Mouse (Mus musculus) E14TG2a.4 (cell line): ENCODE measurements around the gene Nrm.

Experiments used
- H3K27me3 ChIP-seq: 2 replicates; pipeline ENCODE4 v1.6.1; 2014; ENCODE audit warnings: low read length, control low read depth; ENCODE audit not compliant: insufficient read depth
- H3K36me3 ChIP-seq: 2 replicates; pipeline ENCODE4 v1.6.1; 2014; ENCODE audit warnings: low read length, control low read depth; ENCODE audit not compliant: insufficient read depth
- H3K4me1 ChIP-seq: replicated peaks from 2 replicates; pipeline ENCODE4 v1.6.1; 2014; ENCODE audit warnings: low read depth, low read length, control low read depth
- H3K4me3 ChIP-seq: replicated peaks from 2 replicates; pipeline ENCODE4 v1.5.1; 2014; ENCODE audit warnings: mild to moderate bottlenecking, low read length
- H3K9me3 ChIP-seq: 2 replicates; pipeline ENCODE4 v1.6.1; 2014; ENCODE audit warnings: low read length, control low read depth
- CTCF ChIP-seq: conservative IDR thresholded peaks from 2 replicates; pipeline ENCODE4 v1.5.1; 2014; ENCODE audit warnings: low read length
- NANOG ChIP-seq: IDR thresholded peaks from 2 replicates; pipeline ENCODE4 v1.6.1; 2014; ENCODE audit warnings: borderline replicate concordance, low read length, mixed read lengths
- POU5F1 ChIP-seq: IDR thresholded peaks from 2 replicates; pipeline ENCODE4 v1.6.1; 2014; ENCODE audit warnings: low read length, borderline replicate concordance

The Nrm gene

DNA sequence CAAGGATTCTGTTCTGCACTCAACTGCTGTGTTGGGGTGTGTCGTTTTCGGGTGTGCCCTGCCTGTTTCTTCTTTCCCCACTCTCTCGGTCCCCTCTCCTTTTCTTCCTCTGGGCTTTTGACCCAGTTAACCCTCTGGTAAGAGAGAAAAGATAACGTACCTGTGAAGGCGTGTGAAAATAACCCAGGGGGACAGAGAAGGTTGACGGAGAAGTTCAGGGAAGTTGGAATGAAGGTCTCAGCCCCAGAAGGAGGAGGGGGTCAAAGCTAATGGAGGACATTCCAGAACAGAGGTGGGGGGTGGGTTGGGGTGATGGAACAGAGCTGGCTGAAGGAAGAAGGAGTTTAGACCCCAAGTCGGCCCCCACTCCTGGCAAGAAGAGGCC is 7.8 kb downstream of the Nrm start:
- H3K4me3 ChIP-seq = peak overlapping the region; percentile 88
- TF ChIP-seq POU5F1 (no peak), CTCF (no peak), NANOG (no peak)
- no peaks in the 10 kb centered on the region for H3K9me3 ChIP-seq
- peaks cover 11% of the 10 kb centered on the region for H3K27me3 ChIP-seq
- H3K4me1 ChIP-seq = peaks cover 82% of the 10 kb centered on the region
- H3K36me3 ChIP-seq = peaks cover 43% of the 10 kb centered on the region

DNA sequence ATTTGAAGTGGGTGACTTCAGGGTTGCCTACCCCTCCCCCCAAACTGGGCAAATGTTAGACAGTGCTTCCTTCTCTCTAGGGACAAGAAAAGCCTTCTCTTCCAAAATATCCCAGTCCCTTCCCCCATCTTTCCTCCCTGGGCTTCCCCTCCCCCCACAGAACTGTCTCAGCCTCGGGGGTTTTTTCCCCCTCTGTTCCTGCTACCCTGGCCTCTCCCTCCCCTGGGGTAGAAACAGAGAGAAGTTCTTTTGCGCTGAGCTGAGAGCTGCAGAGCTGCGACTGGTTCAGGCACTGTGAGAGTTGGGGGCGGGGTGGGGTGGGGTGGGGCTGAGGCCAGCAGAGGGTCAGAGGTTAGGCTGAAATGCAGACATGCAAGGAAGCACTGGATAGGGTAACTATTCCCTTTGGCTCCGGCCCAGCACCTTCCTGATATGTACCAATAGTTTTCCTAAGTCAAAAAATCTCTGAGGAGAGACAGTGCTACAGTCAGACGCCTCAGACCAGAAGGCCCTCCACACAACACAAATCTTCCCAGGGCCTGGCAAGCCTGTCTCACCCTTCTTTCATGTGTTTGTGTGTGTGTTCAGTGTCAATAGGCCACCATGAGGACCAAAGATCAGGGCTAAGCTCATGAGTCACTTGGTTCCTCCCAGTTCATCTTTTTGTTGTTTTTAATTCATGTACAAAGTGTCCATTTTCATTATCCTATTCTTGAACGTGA is 8.4 kb downstream of the Nrm start:
- Histone ChIP-seq H3K9me3 (no peaks in the 10 kb centered on the region), H3K27me3 (peaks cover 11% of the 10 kb centered on the region), H3K4me3 (peak overlapping the region; percentile 88)

DNA sequence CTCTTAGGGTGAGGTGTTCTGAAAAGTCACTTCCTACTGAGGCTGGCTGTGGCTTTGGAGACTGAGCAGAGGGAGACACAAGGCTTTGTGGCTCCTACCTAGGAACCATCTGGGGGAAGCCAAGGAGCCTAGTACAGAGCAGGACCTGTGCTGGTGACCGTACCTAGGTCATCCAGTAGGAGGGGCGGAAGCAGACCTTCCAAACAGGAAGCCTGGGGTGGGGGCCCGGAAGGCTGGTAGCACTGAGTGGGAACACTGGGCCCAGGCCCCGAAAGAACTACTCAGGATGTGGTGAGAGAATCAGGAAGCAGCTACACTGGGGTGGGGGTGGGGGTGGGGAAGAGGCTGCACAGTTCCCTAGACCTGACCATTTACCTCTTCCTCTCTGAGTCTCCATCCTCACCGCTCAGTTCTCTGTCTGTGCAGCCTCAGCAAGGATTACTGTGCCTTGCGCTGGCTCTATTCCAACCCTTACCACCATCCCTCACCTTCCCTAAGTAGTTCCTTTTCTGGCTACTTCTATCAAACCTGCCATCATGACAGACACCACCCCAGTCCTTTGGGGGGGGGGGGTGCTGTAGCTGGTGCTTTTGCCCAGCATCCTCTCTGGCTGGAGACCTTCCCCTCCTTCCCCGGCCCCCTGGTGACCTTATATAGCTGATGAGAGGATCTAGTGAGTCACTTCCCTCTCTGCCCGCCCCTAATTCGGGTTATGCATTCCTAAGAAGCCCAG is 9.2 kb downstream of the Nrm start:
- Histone ChIP-seq H3K27me3 (peaks cover 11% of the 10 kb centered on the region), H3K9me3 (no peaks in the 10 kb centered on the region), H3K4me1 (peaks cover 81% of the 10 kb centered on the region), H3K36me3 (peaks cover 55% of the 10 kb centered on the region), H3K4me3 (peak overlapping the region; percentile 88)
- TF ChIP-seq POU5F1 = no peak
- TF ChIP-seq NANOG = no peak

More for the DNA sequence above, 8.4 kb downstream of the Nrm start:
- Histone ChIP-seq H3K36me3 (peaks cover 47% of the 10 kb centered on the region), H3K4me1 (peaks cover 82% of the 10 kb centered on the region)
- TF ChIP-seq POU5F1 = no peak
- no peak for TF ChIP-seq CTCF
- TF ChIP-seq NANOG = no peak

DNA sequence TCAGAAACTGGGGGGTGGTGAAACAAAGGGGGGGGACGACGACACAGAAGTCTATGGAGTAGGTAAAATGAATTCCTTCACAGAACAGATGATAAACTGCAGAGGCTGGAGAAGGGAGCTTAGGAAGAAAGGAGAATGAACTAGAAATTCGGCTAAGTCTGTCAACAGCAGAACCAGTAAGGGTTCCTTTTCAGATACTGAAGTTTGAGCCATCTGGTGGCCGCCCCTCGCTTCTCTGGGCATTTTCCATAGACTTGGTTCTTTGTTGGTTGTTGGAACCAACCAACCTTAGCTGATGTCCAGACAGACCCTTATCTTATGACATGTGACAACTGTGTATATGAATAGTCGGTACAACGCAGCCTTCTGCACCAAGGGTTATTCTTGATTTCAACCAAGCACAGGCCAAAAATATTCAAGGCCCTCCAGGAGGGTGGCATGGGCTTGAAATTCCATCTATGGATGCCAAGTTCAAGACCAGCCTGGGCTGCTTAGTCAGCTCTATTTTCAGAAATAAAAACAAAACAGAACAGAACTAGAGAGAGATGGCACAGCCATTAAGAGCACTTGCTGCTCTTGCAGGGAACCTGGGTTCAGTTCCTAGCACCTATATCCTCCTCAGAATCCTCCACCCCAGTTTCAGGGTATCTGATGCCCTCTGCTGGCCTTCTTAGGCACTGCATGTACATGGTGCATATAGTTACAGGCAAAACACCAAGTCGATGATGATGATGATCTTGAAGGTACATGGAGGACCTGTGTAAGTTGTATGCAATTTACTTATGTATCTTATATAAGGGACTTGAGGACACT is 10.0 kb downstream of the Nrm start:
- Histone ChIP-seq H3K36me3 (peaks cover 59% of the 10 kb centered on the region), H3K27me3 (peaks cover 11% of the 10 kb centered on the region), H3K4me3 (peak overlapping the region; percentile 88), H3K9me3 (no peaks in the 10 kb centered on the region), H3K4me1 (peaks cover 81% of the 10 kb centered on the region)
- TF ChIP-seq NANOG = no peak
- TF ChIP-seq CTCF = peak; percentile 85

DNA sequence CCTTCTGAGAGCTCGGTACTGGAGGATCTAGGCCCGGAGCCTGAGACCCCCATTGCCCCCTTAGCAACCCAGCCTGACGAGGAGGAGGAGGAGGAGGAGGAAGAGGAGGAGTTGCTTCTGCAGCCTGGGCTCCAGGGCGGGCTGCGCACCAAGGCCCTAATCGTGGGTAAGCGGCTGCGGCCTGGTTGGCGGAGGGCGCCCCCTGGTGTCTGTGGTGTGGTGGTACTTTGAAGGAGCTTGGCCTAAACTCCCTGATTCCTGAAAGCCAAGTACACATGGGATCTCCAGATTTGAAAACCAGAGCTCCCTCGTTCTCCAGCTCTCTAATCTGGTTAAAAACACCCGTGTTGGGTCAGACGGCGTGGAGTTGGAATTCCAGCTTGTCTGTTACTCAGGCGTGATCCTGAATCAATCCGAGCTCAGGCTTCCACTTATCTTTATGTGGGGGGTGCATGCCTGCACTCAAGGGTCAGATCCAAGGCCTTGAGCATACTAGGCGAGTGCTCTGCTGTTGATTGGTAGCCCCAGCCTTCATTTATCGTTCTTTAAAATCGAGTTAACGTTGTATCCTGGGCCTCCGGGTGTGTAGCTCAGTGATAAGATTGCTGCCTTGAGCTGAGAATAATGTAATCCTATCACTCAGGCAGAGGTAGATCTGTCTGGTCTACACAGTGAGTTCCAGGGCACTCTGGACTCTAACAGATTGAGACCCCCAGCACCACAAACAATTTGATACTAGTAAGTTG is 12.8 kb downstream of the Nrm start:
- TF ChIP-seq POU5F1 = no peak
- peak; percentile 64 for TF ChIP-seq CTCF
- Histone ChIP-seq H3K36me3 (peaks cover 47% of the 10 kb centered on the region), H3K4me1 (peaks cover 58% of the 10 kb centered on the region), H3K27me3 (no peaks in the 10 kb centered on the region), H3K4me3 (no peak overlapping the region), H3K9me3 (no peaks in the 10 kb centered on the region)

DNA sequence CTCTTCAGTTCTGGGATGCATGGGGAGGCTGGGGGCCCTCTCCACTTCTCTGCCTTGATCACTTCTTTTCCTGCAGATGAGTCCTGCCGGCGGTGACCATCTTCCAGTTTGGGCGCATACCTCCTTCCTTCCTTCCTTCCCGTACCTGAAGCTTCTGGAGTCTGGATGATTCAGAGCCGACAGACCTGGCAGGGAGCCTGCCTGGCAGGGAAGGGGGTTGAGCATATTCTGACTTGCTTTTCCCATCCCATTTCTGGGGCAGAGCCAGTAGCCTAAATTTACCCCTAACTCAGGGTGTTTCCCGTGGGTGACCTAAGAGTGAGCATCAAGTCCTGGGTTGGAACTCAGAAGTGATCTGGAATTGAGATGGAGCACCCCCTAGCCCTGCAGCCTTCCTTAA is 13.6 kb downstream of the Nrm start:
- TF ChIP-seq NANOG (no peak), POU5F1 (no peak), CTCF (no peak)
- Histone ChIP-seq H3K4me1 (peaks cover 51% of the 10 kb centered on the region), H3K4me3 (no peak overlapping the region), H3K9me3 (no peaks in the 10 kb centered on the region), H3K27me3 (no peaks in the 10 kb centered on the region), H3K36me3 (peaks cover 47% of the 10 kb centered on the region)

DNA sequence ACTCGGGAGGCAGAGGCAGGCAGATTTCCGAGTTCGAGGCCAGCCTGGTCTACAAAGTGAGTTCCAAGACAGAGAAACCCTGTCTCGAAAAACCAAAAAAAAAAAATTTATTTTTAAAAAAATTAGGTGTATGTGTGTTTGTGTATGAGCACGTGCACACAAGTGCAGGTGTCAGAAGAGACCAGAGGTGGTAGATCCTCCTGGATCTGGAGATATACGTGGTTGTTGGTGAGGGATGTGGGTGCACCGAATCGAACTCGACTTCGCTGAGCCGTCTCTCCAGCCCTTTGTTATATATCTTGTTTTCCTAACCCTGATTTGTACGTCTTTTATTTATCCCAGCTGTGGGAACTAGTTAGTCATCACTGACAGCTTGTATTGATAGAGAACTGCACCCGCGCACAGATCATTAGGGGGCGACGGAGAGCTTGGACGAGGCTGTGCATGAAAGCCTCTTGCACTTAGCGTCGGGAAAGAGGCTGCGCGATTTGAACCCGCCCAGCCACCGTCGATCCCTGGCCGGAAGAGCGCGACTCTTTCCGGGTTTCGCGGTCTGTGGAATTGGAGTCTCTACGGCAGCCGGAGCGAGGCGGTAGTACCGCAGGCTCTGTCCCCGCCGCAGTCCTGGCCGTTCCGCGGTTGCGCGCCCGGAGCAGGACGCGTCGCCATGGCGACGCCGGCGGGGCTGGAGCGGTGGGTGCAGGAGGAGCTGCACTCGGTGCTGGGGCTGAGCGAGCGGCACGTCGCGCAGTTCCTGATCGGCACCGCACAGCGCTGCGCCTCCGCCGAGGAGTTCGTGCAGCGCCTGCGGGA is 18.3 kb downstream of the Nrm start, which contains the start of gene Dhx16:
Gene Dhx16, plus strand, starts transcription at position 575 of the 813 bp plus-strand sequence.
- Histone ChIP-seq H3K9me3 (no peaks in the 10 kb centered on the region), H3K4me1 (peaks cover 49% of the 10 kb centered on the region), H3K36me3 (peaks cover 50% of the 10 kb centered on the region), H3K4me3 (peak within 1 kb of the TSS; percentile 100), H3K27me3 (no peaks in the 10 kb centered on the region)
- TF ChIP-seq CTCF (peak; percentile 53), POU5F1 (no peak), NANOG (no peak)

DNA sequence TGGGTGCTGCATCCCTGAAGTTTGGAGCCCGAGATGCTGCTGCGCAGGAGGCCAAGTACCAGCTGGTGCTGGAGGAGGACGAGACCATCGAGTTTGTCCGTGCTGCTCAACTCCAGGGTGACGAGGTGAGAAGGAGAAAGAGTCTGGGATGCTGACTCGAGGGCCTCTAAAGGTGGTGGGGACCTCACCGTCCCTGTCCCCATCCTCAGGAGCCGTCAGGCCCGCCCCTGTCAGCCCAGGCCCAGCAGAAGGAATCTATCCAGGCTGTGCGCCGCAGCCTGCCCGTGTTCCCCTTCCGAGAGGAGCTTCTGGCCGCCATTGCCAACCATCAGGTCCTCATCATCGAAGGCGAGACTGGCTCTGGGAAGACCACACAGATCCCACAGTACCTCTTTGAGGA is 21.8 kb downstream of the Nrm start:
- Histone ChIP-seq H3K4me1 (peaks cover 57% of the 10 kb centered on the region), H3K36me3 (peaks cover 64% of the 10 kb centered on the region), H3K27me3 (no peaks in the 10 kb centered on the region), H3K9me3 (no peaks in the 10 kb centered on the region), H3K4me3 (no peak overlapping the region)
- TF ChIP-seq POU5F1 (no peak), CTCF (no peak), NANOG (no peak)
